Mouse (Mus musculus): ENCODE measurements around the gene Rab6b.

DNA sequence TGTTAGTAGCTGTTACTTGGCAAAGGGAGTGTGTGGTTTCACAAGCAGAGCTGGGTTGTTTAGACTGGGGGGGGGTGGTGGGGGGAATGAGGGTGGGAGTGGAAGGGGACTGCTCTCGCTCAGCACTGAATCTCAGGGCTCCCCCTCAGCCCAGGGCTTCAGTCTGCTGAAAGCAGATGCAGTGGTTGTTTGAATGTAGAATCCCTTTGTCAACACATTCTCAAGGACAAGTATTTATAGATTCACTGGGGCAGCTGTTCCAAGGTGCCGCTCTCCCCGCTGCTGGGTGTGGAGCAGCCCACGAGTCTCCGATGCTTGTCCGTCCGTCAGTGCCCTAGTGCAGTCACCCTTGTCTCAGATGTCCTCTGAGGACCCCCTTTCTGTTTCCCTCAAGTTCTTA lies 29.7 kb downstream of the Rab6b start:
- TF ChIP-seq CTCF (conservative IDR thresholded peaks at IDR 0.05; ENCODE audit: low read length) (no peak), POU5F1 (IDR thresholded peaks at IDR 0.05; ENCODE audit: borderline replicate concordance, low read length) (no peak), NANOG (IDR thresholded peaks at IDR 0.05; ENCODE audit: borderline replicate concordance, low read length) (no peak)
